Mouse (Mus musculus) layer of hippocampus, adult 18-20 months (tissue): ENCODE measurements around the gene 1700016K19Rik. TPM values are rescaled to one million over a fixed set of nuclear protein-coding genes. Genes with fewer than 3 reads are reported as not detected.

Experiments
- DNase-seq, 2 experiments: peaks; one replicate each; pipeline ENCODE4 v3.0.0; 2022; ENCODE audit warnings: low spot score in 2 of 2
- long read RNA-seq: library from polyadenylated mRNA; stranded (forward); transcript quantifications from one replicate; pipeline ENCODE4 v2.0.0, GENCODE M21; 2021
- total RNA-seq, 2 experiments: library from RNA; stranded (reverse); gene quantifications; 2 replicates each; pipeline ENCODE4 v1.2.3; 2021

Gene 1700016K19Rik
- total RNA-seq: 1 to 10 TPM; 2.1 to 3.8 TPM
- long read RNA-seq, partial matches to known transcripts: 0 of 1 reads
- long read RNA-seq, other reads (novel, unspliced or antisense): 1 of 1 reads

- DNase-seq: peak; percentile 72 to 86
Observed at GRCm38 (mm10) chr11:75999440-76000155, at the start of gene 1700016K19Rik. Gene 1700016K19Rik (plus strand): TSS chr11:75999912.

GRCm38 (mm10) chr11:75950459-75950858 lies 49.3 kb upstream of the 1700016K19Rik start:
- DNase-seq: no peak

- no peak for DNase-seq
Observed at GRCm38 (mm10) chr11:75951895-75952294, 47.8 kb upstream of the 1700016K19Rik start.

- no peak for DNase-seq
Observed at GRCm38 (mm10) chr11:75954896-75955295, 44.8 kb upstream of the 1700016K19Rik start.

- DNase-seq: no peak
Observed at GRCm38 (mm10) chr11:75956651-75957050, 43.1 kb upstream of the 1700016K19Rik start.

- no peak for DNase-seq
Observed at GRCm38 (mm10) chr11:75957124-75957832, 42.4 kb upstream of the 1700016K19Rik start.

GRCm38 (mm10) chr11:75961782-75962181 lies 37.9 kb upstream of the 1700016K19Rik start:
- DNase-seq: no peak

GRCm38 (mm10) chr11:75963730-75964475 lies 35.8 kb upstream of the 1700016K19Rik start:
- peak in 1 of 2 experiments; percentile 54 for DNase-seq

- DNase-seq: no peak
Observed at GRCm38 (mm10) chr11:75964476-75964730, 35.3 kb upstream of the 1700016K19Rik start.

- DNase-seq: no peak
Observed at GRCm38 (mm10) chr11:75965674-75966400, 33.9 kb upstream of the 1700016K19Rik start.

- peak; percentile 49 to 75 for DNase-seq
Observed at GRCm38 (mm10) chr11:75966401-75967372, 33.0 kb upstream of the 1700016K19Rik start.

- no peak for DNase-seq
Observed at GRCm38 (mm10) chr11:75968761-75969160, 31.0 kb upstream of the 1700016K19Rik start.

- DNase-seq: no peak
Observed at GRCm38 (mm10) chr11:75970629-75971028, 29.1 kb upstream of the 1700016K19Rik start.

GRCm38 (mm10) chr11:75972188-75972587 lies 27.5 kb upstream of the 1700016K19Rik start:
- peak in 1 of 2 experiments; percentile 50 for DNase-seq

- DNase-seq: no peak
Observed at GRCm38 (mm10) chr11:75972916-75973567, 26.7 kb upstream of the 1700016K19Rik start.

GRCm38 (mm10) chr11:75973988-75974387 lies 25.7 kb upstream of the 1700016K19Rik start:
- DNase-seq: no peak

GRCm38 (mm10) chr11:75976748-75977147 lies 23.0 kb upstream of the 1700016K19Rik start:
- DNase-seq: no peak

GRCm38 (mm10) chr11:75978051-75978450 lies 21.7 kb upstream of the 1700016K19Rik start:
- DNase-seq: no peak

GRCm38 (mm10) chr11:75980413-75980812 lies 19.3 kb upstream of the 1700016K19Rik start:
- no peak for DNase-seq
